Mouse (Mus musculus): ENCODE measurements around the gene Rdh16. TPM values are rescaled to one million over a fixed set of nuclear protein-coding genes. Genes with fewer than 3 reads are reported as not detected.

Rdh16 gene
- 190 TPM for polyA plus RNA-seq (2014; fragmentation: Illumina TruSeq; extraction: RNeasy Lipid Tissue Mini Kit (QIAGEN cat#74804); ENCODE audit: low read depth, low replicate concordance)

DNA sequence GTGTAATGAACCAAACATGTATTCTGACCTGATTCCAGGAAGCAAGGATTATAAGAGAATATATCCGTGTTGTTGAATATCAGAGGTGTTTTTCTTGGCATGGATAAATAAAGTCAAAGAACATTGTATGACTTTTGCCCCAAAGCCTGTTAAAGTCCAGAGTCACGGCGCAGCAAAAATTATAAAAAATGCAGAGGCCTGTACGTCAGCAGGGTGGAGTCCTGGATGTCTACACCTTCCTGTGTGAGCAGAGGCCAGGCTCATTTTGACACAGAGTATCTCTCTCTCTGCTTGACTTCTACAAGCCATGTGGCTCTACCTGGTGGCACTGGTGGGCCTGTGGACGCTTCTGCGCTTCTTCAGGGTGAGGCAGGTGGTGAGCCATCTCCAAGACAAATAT, at the start of gene Rdh16:
TSS of gene Rdh16 (plus strand) at position 262 of the 400 bp plus-strand sequence.

DNA sequence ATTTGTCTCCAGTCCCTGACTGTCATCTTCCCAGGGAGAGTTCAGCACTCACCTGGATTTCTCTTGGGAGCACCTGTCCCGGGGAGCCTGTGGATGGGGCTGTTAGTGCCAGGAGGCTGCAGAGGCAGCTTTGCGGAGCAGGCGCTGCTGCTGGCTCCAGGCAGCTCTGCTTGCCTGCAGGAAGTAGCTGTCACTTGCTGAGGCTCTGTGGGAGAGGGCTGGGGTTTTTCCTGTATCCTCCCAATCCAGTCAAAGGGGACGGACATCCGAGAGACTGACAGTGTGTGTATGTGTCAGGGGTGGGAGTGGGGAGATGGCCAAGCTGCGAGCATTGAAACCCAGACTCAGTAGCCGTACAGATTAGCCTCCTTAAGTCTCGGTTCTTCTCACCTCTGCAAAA, 49.4 kb upstream of the Rdh16 start, which contains the start of gene Gpr182:
TSS of gene Gpr182 (minus strand) at position 185 of the 400 bp plus-strand sequence.

DNA sequence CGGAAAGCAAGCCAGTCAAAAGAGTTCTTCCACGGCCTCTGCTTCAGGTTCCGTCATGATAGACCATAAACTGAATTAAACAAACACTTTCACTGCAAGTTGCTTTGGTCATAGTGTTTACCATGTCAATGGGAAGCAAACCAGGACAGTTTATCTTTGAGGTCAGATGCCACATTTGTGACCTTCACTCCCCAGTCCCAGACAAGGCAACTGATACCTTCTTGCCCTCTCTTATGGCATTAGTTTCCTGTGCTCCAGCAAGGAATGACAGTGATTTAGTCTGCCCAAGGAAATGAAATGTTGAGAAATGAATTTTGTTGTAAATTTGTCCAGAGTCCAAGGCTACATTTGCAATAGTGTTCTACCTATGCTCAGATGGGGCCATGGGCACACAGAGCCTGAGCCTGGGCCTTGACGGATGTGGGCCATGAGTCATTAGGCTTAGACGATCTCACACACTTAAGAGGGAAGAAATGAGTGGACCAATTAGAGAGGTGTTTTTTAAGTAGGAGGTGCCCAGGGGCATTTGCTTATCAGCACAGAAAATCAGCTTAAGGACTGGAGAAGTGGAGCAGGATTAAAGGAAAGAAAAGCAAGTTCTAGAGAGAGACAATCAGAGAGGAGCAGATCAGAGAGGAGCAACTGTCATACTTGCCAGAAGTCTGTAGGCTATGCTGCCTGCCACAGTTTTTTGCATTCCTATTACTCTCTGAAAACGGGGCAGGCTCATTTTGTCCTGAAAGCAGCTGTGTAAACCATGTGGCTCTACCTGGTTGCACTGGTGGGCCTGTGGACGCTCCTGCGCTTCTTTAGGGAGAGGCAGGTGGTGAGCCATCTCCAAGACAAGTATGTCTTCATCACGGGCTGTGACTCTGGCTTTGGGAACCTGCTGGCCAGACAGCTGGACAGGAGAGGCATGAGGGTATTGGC, 41.5 kb upstream of the Rdh16 start, which contains the start of the genes Rdh1 and Rdh16f1:
TSS of gene Rdh1 (plus strand) at position 541 of the 930 bp plus-strand sequence.
TSS of gene Rdh16f1 (plus strand) at position 607 of the 930 bp plus-strand sequence.

DNA sequence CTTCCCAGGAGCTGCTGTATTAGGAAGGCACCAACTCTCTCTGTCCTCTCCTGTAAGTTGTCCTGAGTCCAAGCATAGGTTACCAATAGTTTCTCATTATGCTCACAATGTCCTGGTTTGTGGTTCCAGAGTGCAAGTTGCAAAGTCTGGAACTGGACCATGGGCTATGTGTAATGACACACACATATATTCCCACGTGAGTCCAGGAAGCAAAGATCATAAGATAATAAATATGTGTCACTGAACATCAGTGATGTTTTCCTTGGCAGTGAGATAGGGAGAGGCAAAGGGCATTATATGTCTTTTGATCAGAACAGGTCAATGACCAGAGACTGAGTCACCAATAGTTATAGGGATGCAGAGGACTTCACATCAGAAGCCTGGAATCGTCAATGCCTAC, 24.9 kb upstream of the Rdh16 start, which contains the start of gene Rdh9:
TSS of gene Rdh9 (plus strand) at position 376 of the 400 bp plus-strand sequence.

DNA sequence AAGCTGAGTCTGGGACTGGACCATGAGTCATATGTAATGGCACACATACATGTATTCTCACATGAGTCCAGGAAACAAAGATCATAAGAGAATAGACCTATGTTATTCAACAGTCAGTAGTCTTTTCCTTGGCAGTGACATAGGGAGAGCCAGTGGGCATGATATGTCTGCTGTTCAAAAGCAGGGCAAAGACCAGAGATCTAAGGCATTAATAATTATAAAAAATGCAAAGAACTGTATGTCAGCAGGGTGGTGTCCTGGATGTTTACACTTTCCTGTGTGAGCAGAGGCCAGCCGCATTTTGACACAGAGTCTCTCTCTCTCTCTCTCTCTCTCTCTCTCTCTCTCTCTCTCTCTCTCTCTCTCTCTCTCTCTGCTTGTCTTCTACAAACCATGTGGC, 48.7 kb downstream of the Rdh16 start, which contains the start of gene Rdh19:
TSS of gene Rdh19 (plus strand) at position 301 of the 400 bp plus-strand sequence.

DNA sequence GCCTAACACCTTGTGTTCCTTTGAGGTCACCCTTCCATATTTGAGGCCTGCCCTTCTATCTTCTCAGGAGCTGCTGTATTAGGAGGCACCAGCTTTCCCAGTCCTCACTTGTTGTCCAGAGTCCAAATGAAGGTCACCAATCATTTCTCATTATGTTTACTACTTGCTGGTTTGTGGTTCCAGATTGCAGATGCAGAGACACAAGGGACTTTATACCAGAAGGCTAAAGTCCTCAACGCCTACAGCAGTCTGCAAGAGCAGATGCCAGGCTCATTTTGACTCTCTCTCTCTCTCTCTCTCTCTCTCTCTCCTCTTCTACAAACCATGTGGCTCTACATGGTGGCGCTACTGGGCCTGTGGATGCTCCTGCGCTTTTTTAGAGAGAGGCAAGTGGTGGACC, 65.3 kb downstream of the Rdh16 start, which contains the start of gene Rdh16f2:
TSS of gene Rdh16f2 (plus strand) at position 243 of the 400 bp plus-strand sequence.

DNA sequence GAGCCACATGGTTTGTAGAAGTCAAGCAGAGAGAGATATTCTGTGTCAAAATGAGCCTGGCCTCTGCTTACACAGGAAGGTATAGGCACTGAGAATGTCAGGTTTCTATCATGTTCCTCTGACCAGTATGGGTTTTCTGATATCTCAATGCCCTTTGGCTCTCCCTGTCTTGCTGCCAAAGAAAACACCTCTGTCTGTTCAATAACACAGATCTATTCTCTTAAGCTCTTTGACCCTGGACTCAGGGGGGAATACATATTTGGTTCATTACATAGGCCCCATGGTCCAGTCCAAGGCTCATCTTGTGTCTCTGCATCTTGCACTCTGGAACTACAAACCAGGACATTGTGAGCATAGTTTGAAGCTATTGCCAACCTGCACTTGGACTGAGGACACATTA, 87.7 kb downstream of the Rdh16 start, which contains the start of gene Rdh7:
TSS of gene Rdh7 (minus strand) at position 213 of the 400 bp plus-strand sequence.

Other genes with a start within 250 kb of the Rdh16 start
- gene Lrp1, start 180.0 kb upstream of the Rdh16 start, polyA plus RNA-seq (2014; fragmentation: Illumina TruSeq; extraction: RNeasy Lipid Tissue Mini Kit (QIAGEN cat#74804); ENCODE audit: low read depth, low replicate concordance), result 1.5 TPM
- gene Stat6, start 158.2 kb upstream of the Rdh16 start, polyA plus RNA-seq (2014; fragmentation: Illumina TruSeq; extraction: RNeasy Lipid Tissue Mini Kit (QIAGEN cat#74804); ENCODE audit: low read depth, low replicate concordance), result 22.0 TPM
- 5.9 TPM for gene Nemp1, start 134.3 kb upstream of the Rdh16 start, polyA plus RNA-seq (2014; fragmentation: Illumina TruSeq; extraction: RNeasy Lipid Tissue Mini Kit (QIAGEN cat#74804); ENCODE audit: low read depth, low replicate concordance)
- gene Nab2, start 132.6 kb upstream of the Rdh16 start, polyA plus RNA-seq (2014; fragmentation: Illumina TruSeq; extraction: RNeasy Lipid Tissue Mini Kit (QIAGEN cat#74804); ENCODE audit: low read depth, low replicate concordance), result 1.2 TPM
- not detected for gene Myo1a, start 96.0 kb upstream of the Rdh16 start, polyA plus RNA-seq (2014; fragmentation: Illumina TruSeq; extraction: RNeasy Lipid Tissue Mini Kit (QIAGEN cat#74804); ENCODE audit: low read depth, low replicate concordance)
- gene Tac2, start 76.7 kb upstream of the Rdh16 start, polyA plus RNA-seq (2014; fragmentation: Illumina TruSeq; extraction: RNeasy Lipid Tissue Mini Kit (QIAGEN cat#74804); ENCODE audit: low read depth, low replicate concordance), result not detected
- 2.1 TPM for gene Zbtb39, start 61.6 kb upstream of the Rdh16 start, polyA plus RNA-seq (2014; fragmentation: Illumina TruSeq; extraction: RNeasy Lipid Tissue Mini Kit (QIAGEN cat#74804); ENCODE audit: low read depth, low replicate concordance)
- gene Gpr182, start 49.4 kb upstream of the Rdh16 start, polyA plus RNA-seq (2014; fragmentation: Illumina TruSeq; extraction: RNeasy Lipid Tissue Mini Kit (QIAGEN cat#74804); ENCODE audit: low read depth, low replicate concordance), result 0.61 TPM
- 1.1 TPM for gene Rdh1, start 41.4 kb upstream of the Rdh16 start, polyA plus RNA-seq (2014; fragmentation: Illumina TruSeq; extraction: RNeasy Lipid Tissue Mini Kit (QIAGEN cat#74804); ENCODE audit: low read depth, low replicate concordance)
- gene Rdh16f1, start 41.4 kb upstream of the Rdh16 start, polyA plus RNA-seq (2014; fragmentation: Illumina TruSeq; extraction: RNeasy Lipid Tissue Mini Kit (QIAGEN cat#74804); ENCODE audit: low read depth, low replicate concordance), result not detected
- 3.0 TPM for gene Rdh9, start 24.8 kb upstream of the Rdh16 start, polyA plus RNA-seq (2014; fragmentation: Illumina TruSeq; extraction: RNeasy Lipid Tissue Mini Kit (QIAGEN cat#74804); ENCODE audit: low read depth, low replicate concordance)
- gene Rdh19, start 48.8 kb downstream of the Rdh16 start, polyA plus RNA-seq (2014; fragmentation: Illumina TruSeq; extraction: RNeasy Lipid Tissue Mini Kit (QIAGEN cat#74804); ENCODE audit: low read depth, low replicate concordance), result 2.4 TPM
- 144 TPM for gene Rdh16f2, start 65.3 kb downstream of the Rdh16 start, polyA plus RNA-seq (2014; fragmentation: Illumina TruSeq; extraction: RNeasy Lipid Tissue Mini Kit (QIAGEN cat#74804); ENCODE audit: low read depth, low replicate concordance)
- gene Rdh7, start 87.7 kb downstream of the Rdh16 start, polyA plus RNA-seq (2014; fragmentation: Illumina TruSeq; extraction: RNeasy Lipid Tissue Mini Kit (QIAGEN cat#74804); ENCODE audit: low read depth, low replicate concordance), result not detected
- 0.16 TPM for gene Sdr9c7, start 97.4 kb downstream of the Rdh16 start, polyA plus RNA-seq (2014; fragmentation: Illumina TruSeq; extraction: RNeasy Lipid Tissue Mini Kit (QIAGEN cat#74804); ENCODE audit: low read depth, low replicate concordance)
- not detected for gene Hsd17b6, start 206.5 kb downstream of the Rdh16 start, polyA plus RNA-seq (2014; fragmentation: Illumina TruSeq; extraction: RNeasy Lipid Tissue Mini Kit (QIAGEN cat#74804); ENCODE audit: low read depth, low replicate concordance)
- gene Prim1, start 214.0 kb downstream of the Rdh16 start, polyA plus RNA-seq (2014; fragmentation: Illumina TruSeq; extraction: RNeasy Lipid Tissue Mini Kit (QIAGEN cat#74804); ENCODE audit: low read depth, low replicate concordance), result 22.8 TPM
- gene Naca, start 234.4 kb downstream of the Rdh16 start, polyA plus RNA-seq (2014; fragmentation: Illumina TruSeq; extraction: RNeasy Lipid Tissue Mini Kit (QIAGEN cat#74804); ENCODE audit: low read depth, low replicate concordance), result 1,133 TPM

Data from kidney, adult 10 weeks (tissue).